Mouse (Mus musculus): ENCODE data around the gene Smim5. TPM values are rescaled to one million over a fixed set of nuclear protein-coding genes. Genes with fewer than 3 reads are reported as not detected.
A peak's percentile ranks its signal among the peaks of the same experiment; 100 is the strongest.
"Not testable (repeated sequence)": the region's sequence is repeated elsewhere in the genome, so short reads cannot be mapped to it uniquely, and the experiment has no call there.

Gene Smim5
- 0.72 and 2.2 TPM in 2 replicates for polyA plus RNA-seq (2012; rRNA removed)

DNA sequence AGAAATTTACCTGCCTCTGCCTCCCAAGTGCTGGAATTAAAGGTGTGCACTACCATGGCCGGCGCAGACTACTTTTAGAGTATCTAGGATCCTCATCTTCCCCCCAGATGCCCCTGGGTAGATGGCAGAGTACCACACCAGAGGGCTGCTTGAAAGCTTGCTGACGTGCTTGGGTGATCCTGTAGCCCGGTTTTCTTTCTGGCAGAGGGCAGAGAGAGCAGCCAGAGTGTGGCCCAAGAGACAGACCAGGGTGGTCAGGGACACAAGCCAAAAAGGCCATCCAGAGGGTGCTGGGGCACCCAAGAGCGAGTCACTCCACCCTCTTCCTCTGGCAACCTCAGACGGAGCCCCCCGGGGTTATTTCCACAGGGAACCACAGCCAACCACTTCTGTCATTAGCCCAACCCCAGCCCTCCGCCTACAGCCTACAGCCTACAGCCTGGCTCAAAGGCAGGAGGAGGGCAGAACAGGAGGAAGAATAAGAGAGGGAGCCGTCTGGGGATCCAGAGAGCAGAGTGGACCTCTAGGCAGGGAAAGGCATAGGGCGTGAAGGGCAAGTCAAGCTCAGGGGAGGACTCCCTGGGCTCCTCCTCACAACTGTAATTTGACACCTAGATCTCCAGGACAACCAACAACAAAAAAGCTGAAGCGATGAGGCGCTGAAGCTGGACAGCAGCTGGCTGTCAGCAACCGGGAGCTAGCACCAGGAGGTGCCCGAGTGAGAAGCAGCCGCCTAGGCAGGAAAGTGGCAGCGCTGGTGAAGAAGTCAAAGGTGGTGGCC, at the start of gene Smim5:
Smim5 (plus strand) TSS at position 481 of the 781 bp plus-strand sequence.
- peaks cover 27% of the 10 kb centered on the region for H3K4me1 ChIP-seq (ENCODE audit: control insufficient read depth, insufficient read depth, insufficient read length, low read length)
- H3K36me3 ChIP-seq (ENCODE audit: control insufficient read depth, insufficient read depth, low read length) = peaks cover 21% of the 10 kb centered on the region
- whole genome bisulfite sequencing = 49% methylated on average over 16 of the region's 16 CpGs
- H3K4me3 ChIP-seq (ENCODE audit: low read depth, low read length) = peak within 1 kb of the TSS; percentile 7; the same call in 1 of the 2 replicates
- no peaks in the 10 kb centered on the region for H3K27me3 ChIP-seq (ENCODE audit: control insufficient read depth, insufficient read depth, low read length)
- TF ChIP-seq POLR2A (IDR thresholded peaks at IDR 0.05; ENCODE audit: low read depth, low read length) (no peak), CTCF (IDR thresholded peaks at IDR 0.05; ENCODE audit: extremely low read depth, insufficient read length, insufficient replicate concordance, low read depth, low read length) (no peak)
- no peak within 1 kb of the TSS; the same call in 1 of the 2 replicates for H3K27ac ChIP-seq (ENCODE audit: insufficient read depth, low read depth, low read length)

DNA sequence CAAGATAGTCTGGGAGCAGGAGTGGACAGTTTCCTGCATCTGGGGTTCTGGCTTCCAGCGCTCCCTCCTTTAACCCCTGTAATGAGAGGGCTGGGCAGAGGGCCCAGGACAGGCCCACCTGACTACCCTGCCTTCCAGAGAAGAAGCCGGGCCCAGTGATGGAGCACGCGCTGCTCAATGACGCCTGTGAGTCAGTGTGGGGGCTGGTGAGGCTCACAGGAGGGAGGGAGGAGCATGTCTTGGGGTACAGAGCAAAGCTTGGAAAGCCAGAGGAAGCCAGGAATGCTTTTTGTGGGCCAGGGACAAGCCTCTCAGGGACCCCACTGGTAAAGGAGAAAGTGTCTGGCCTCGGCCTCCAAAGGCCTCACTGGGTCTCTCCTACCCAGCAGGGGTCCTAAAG, 45.1 kb upstream of the Smim5 start:
- no peak for TF ChIP-seq POLR2A (IDR thresholded peaks at IDR 0.05; ENCODE audit: low read depth, low read length)
- TF ChIP-seq CTCF (IDR thresholded peaks at IDR 0.05; ENCODE audit: extremely low read depth, insufficient read length, insufficient replicate concordance, low read depth, low read length) = no peak
- WGBS = 90% methylated on average over 6 of the region's 6 CpGs
- H3K36me3 ChIP-seq (ENCODE audit: control insufficient read depth, insufficient read depth, low read length) = peaks cover 61% of the 10 kb centered on the region

DNA sequence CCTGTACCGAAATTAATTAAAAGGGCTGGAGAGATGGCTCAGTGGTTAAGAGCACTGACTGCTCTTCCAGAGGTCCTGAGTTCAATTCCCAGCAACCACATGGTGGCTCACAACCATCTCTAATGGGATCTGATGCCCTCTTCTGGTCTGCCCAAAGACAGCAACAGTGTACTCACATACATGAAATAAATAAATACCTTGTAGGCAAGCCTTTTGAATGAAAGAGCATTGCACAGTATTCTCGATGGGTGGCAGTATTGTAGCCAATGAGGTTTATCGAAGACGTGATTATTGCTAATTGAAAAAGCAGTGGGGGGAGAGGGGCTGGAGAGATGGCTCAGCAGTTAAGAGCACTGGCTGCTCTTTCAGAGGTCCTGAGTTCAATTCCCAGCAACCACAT, 42.6 kb upstream of the Smim5 start:
- WGBS = 84% methylated on average over 4 of the region's 4 CpGs

More for the DNA sequence above, 45.1 kb upstream of the Smim5 start:
- Histone ChIP-seq H3K4me1 (ENCODE audit: control insufficient read depth, insufficient read depth, insufficient read length, low read length) (peaks cover 10% of the 10 kb centered on the region), H3K27ac (ENCODE audit: insufficient read depth, low read depth, low read length) (no peak overlapping the region), H3K4me3 (ENCODE audit: low read depth, low read length) (no peak overlapping the region), H3K27me3 (ENCODE audit: control insufficient read depth, insufficient read depth, low read length) (peaks cover 7% of the 10 kb centered on the region; the same call in 1 of the 2 replicates)

DNA sequence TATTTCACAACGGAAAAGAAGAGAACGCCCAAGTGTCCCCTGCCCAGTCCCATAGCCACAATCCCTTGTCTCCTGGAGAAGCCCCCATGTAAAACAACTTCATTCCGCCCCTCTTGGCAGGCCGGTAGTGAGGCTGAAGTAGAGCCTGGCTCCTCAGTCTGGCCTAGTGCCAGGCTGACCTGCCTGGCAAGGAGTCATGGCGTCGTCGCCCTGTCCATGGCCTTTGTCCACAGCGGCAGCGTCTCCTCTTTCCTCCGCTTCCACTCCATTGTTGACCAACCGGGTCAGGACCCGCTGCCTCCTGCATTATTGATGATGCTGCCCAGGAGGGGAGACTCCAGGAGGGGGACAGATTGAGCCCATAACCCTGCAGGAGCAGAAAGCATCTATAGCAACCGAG, 41.8 kb upstream of the Smim5 start:
- peaks cover 31% of the 10 kb centered on the region for H3K36me3 ChIP-seq (ENCODE audit: control insufficient read depth, insufficient read depth, low read length)
- no peak overlapping the region for H3K4me3 ChIP-seq (ENCODE audit: low read depth, low read length)
- TF ChIP-seq CTCF (IDR thresholded peaks at IDR 0.05; ENCODE audit: extremely low read depth, insufficient read length, insufficient replicate concordance, low read depth, low read length) (no peak), POLR2A (IDR thresholded peaks at IDR 0.05; ENCODE audit: low read depth, low read length) (no peak)
- H3K27ac ChIP-seq (ENCODE audit: insufficient read depth, low read depth, low read length) = no peak overlapping the region
- H3K4me1 ChIP-seq (ENCODE audit: control insufficient read depth, insufficient read depth, insufficient read length, low read length) = peaks cover 10% of the 10 kb centered on the region
- peaks cover 7% of the 10 kb centered on the region for H3K27me3 ChIP-seq (ENCODE audit: control insufficient read depth, insufficient read depth, low read length)
- WGBS = 58% methylated on average over 13 of the region's 13 CpGs

More for the DNA sequence above, 42.6 kb upstream of the Smim5 start:
- not testable (repeated sequence) for H3K27me3 ChIP-seq (ENCODE audit: control insufficient read depth, insufficient read depth, low read length); H3K4me3 ChIP-seq (ENCODE audit: low read depth, low read length); H3K27ac ChIP-seq (ENCODE audit: insufficient read depth, low read depth, low read length); H3K4me1 ChIP-seq (ENCODE audit: control insufficient read depth, insufficient read depth, insufficient read length, low read length)
- H3K36me3 ChIP-seq (ENCODE audit: control insufficient read depth, insufficient read depth, low read length) = peaks cover 38% of the 10 kb centered on the region

DNA sequence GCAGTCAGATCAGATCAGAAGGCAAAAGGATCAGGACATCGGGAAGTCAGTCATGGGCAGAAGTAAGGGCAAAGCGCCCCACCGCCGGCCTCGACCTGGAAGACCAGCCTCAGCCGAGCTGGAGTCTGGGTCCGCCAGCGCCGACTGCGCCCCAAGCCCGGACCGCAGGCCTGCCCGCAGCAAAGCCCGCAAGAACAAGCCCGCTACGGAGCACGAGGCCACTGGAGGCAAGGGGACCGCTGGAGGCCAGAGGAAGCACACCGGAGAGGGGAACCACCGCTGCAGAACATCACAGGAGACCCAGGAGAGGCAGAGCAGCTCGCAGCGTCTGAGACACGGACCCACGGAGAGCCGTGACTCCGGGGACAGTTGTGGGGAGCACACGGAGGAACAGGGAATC, 41.4 kb upstream of the Smim5 start, which contains the start of gene Myo15b:
Myo15b (plus strand) TSS at position 53 of the 400 bp plus-strand sequence.
- Histone ChIP-seq H3K4me3 (ENCODE audit: low read depth, low read length) (peak within 1 kb of the TSS; percentile 62), H3K27ac (ENCODE audit: insufficient read depth, low read depth, low read length) (no peak within 1 kb of the TSS), H3K36me3 (ENCODE audit: control insufficient read depth, insufficient read depth, low read length) (peaks cover 27% of the 10 kb centered on the region), H3K4me1 (ENCODE audit: control insufficient read depth, insufficient read depth, insufficient read length, low read length) (peaks cover 10% of the 10 kb centered on the region), H3K27me3 (ENCODE audit: control insufficient read depth, insufficient read depth, low read length) (peaks cover 7% of the 10 kb centered on the region)
- 45% methylated on average over 27 of the region's 27 CpGs for WGBS
- no peak for TF ChIP-seq CTCF (IDR thresholded peaks at IDR 0.05; ENCODE audit: extremely low read depth, insufficient read length, insufficient replicate concordance, low read depth, low read length)
- TF ChIP-seq POLR2A (IDR thresholded peaks at IDR 0.05; ENCODE audit: low read depth, low read length) = no peak

DNA sequence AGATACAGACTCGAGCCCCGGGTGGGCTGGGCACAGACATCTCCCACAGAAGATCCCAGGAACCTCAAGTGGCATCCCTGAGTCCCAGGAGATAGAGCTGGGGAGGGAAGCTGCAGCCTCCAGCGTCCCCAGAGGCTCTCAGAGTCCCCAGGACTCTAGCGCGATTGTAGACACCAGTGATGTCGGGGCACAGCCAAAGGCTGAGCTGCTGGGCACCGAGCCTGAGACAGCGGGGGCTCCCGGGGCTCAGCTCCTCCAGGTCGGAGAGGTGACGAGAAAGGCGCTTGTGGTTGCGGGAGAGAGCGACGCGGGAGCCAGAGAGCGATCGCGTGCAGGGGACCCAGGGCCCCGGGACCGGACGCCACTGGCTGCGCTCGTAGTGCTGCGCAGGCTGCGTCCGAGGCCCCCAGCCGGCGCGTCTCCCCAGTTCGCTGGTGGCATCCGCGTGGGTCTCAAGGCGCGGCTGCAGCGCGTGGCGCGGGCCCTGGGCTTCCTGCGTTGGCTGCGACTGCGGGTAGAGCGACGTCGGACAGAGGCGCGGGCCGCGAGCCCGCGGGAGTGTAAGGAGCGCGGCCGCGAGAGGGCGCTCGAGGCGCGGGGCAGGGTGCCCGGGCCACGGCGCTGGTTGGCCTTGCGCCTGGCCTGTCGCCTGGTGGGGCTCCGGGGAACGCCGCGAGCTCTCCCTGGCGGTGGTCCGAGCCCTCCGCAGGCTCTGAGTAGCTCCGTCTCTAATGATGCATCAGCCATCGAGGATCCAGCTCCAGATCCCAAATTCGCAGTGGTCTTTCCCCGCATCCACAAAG, 40.4 kb upstream of the Smim5 start:
- Histone ChIP-seq H3K4me3 (ENCODE audit: low read depth, low read length) (peak overlapping the region; percentile 62), H3K36me3 (ENCODE audit: control insufficient read depth, insufficient read depth, low read length) (peaks cover 17% of the 10 kb centered on the region), H3K27me3 (ENCODE audit: control insufficient read depth, insufficient read depth, low read length) (peaks cover 7% of the 10 kb centered on the region), H3K4me1 (ENCODE audit: control insufficient read depth, insufficient read depth, insufficient read length, low read length) (peaks cover 10% of the 10 kb centered on the region), H3K27ac (ENCODE audit: insufficient read depth, low read depth, low read length) (no peak overlapping the region)
- 2% methylated on average over 75 of the region's 75 CpGs for whole genome bisulfite sequencing
- TF ChIP-seq POLR2A (IDR thresholded peaks at IDR 0.05; ENCODE audit: low read depth, low read length) (no peak), CTCF (IDR thresholded peaks at IDR 0.05; ENCODE audit: extremely low read depth, insufficient read length, insufficient replicate concordance, low read depth, low read length) (peak; percentile 89)

DNA sequence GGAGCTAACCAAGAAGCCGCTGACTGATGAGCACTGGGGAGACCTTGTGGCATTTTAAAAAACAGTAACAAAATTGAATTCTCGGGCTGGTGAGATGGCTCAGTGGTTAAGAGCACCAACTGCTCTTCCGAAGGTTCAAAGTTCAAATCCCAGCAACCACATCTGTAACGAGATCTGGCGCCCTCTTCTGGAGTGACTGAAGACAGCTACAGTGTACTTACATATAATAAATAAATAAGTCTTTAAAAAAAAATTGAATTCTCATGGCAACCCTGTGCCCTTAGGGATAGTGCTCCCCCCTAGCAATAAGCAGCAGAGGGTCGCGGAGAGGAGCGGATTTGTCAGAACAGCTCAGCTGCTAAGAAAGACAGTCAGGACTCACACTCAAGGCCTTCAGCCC, 35.9 kb upstream of the Smim5 start:
- peaks cover 8% of the 10 kb centered on the region for H3K4me1 ChIP-seq (ENCODE audit: control insufficient read depth, insufficient read depth, insufficient read length, low read length)
- 72% methylated on average over 8 of the region's 8 CpGs for WGBS

More for the DNA sequence above, 35.9 kb upstream of the Smim5 start:
- TF ChIP-seq POLR2A (IDR thresholded peaks at IDR 0.05; ENCODE audit: low read depth, low read length) (no peak), CTCF (IDR thresholded peaks at IDR 0.05; ENCODE audit: extremely low read depth, insufficient read length, insufficient replicate concordance, low read depth, low read length) (peak; percentile 11; the same call in 1 of the 2 replicates)
- H3K4me3 ChIP-seq (ENCODE audit: low read depth, low read length) = no peak overlapping the region
- no peak overlapping the region for H3K27ac ChIP-seq (ENCODE audit: insufficient read depth, low read depth, low read length)
- H3K36me3 ChIP-seq (ENCODE audit: control insufficient read depth, insufficient read depth, low read length) = no peaks in the 10 kb centered on the region
- peaks cover 4% of the 10 kb centered on the region for H3K27me3 ChIP-seq (ENCODE audit: control insufficient read depth, insufficient read depth, low read length)
